Mouse (Mus musculus) ES-E14 (cell line): Measurements from ENCODE around the gene Ms4a6c. TPM values are rescaled to one million over a fixed set of nuclear protein-coding genes. Genes with fewer than 3 reads are reported as not detected.
"Not testable (repeated sequence)": the region's sequence is repeated elsewhere in the genome, so short reads cannot be mapped to it uniquely, and the experiment has no call there.

Experiments
- DNase-seq: peaks from one replicate; pipeline ENCODE4 v3.0.0-alpha.2; 2013; ENCODE audit warnings: low read depth, low spot score
- H3K27ac ChIP-seq: 2 replicates; pipeline ENCODE4 v1.5.1; 2012; ENCODE audit warnings: low read depth, mild to moderate bottlenecking, low read length, moderate library complexity, mixed read lengths; ENCODE audit not compliant: poor library complexity, insufficient read depth, severe bottlenecking
- H3K36me3 ChIP-seq: 2 replicates; pipeline ENCODE4 v1.6.1; 2012; ENCODE audit warnings: mild to moderate bottlenecking, low read length, moderate library complexity, mixed read lengths; ENCODE audit not compliant: control insufficient read depth, poor library complexity, insufficient read depth, severe bottlenecking
- H3K4me1 ChIP-seq, 2 experiments: fragments of 150-350 bp in 1 of 2; sonication (generic) in 1 of 2; 2 replicates each; pipeline ENCODE4 v1.6.1; 2012; ENCODE audit warnings: low read length in 2 of 2, mild to moderate bottlenecking in 1 of 2, mixed read lengths in 1 of 2; ENCODE audit not compliant: control insufficient read depth in 2 of 2, insufficient read depth in 2 of 2, poor library complexity in 1 of 2
- H3K4me3 ChIP-seq, 2 experiments: fragments of 150-350 bp in 1 of 2; sonication (generic) in 1 of 2; 2 replicates each; pipeline ENCODE4 v1.5.1; 2012; ENCODE audit warnings: low read length in 2 of 2, low read depth in 1 of 2, mild to moderate bottlenecking in 1 of 2, mixed read lengths in 1 of 2; ENCODE audit not compliant: insufficient read depth in 1 of 2, poor library complexity in 1 of 2, severe bottlenecking in 1 of 2
- H3K9ac ChIP-seq: 2 replicates; pipeline ENCODE4 v1.6.1; 2012; ENCODE audit warnings: low read depth, mild to moderate bottlenecking, low read length, mixed read lengths; ENCODE audit not compliant: poor library complexity, insufficient read depth, severe bottlenecking
- H3K9me3 ChIP-seq: fragments of 150-350 bp; sonication (generic); 2 replicates; pipeline ENCODE4 v1.6.1; 2012; ENCODE audit warnings: low read depth, mild to moderate bottlenecking, low read length; ENCODE audit not compliant: control insufficient read depth, insufficient read depth
- CHD2 ChIP-seq: IDR thresholded peaks from 2 replicates; pipeline ENCODE4 v1.6.1; 2014; ENCODE audit warnings: mild to moderate bottlenecking, low read depth, low read length, inconsistent platforms
- HCFC1 ChIP-seq: IDR thresholded peaks from 2 replicates; pipeline ENCODE4 v1.6.1; 2012; ENCODE audit warnings: low read length, inconsistent platforms, borderline replicate concordance; ENCODE audit not compliant: insufficient read depth
- MAFK ChIP-seq: IDR thresholded peaks from 2 replicates; pipeline ENCODE4 v1.6.1; 2014; ENCODE audit warnings: mild to moderate bottlenecking, low read depth, low read length, inconsistent platforms; ENCODE audit not compliant: insufficient read depth
- ZC3H11A ChIP-seq: IDR thresholded peaks from 2 replicates; pipeline ENCODE4 v1.6.1; 2012; ENCODE audit warnings: low read depth, mild to moderate bottlenecking, inconsistent platforms, low read length, borderline replicate concordance
- ZNF384 ChIP-seq: IDR thresholded peaks from 2 replicates; pipeline ENCODE4 v1.6.1; 2012; ENCODE audit warnings: low read depth, low read length, inconsistent platforms
- in situ Hi-C, 2 experiments: fragments of 600-800 bp; cut with MboI; formaldehyde crosslinking; loops; one replicate each; pipeline ENCODE4 v1.15.1; 2025; ENCODE audit warnings: low sequenced_read_pairs in 2 of 2, inconsistent platforms in 1 of 2; ENCODE audit not compliant: unreplicated experiment in 2 of 2
- total RNA-seq: library from RNA; depleted of rRNA; stranded (reverse); fragments of 300-350 nt; gene quantifications from 2 replicates; pipeline ENCODE4 v1.2.3, GENCODE M21; 2012

The Ms4a6c gene
- total RNA-seq, 1 experiment, result not detected

DNA sequence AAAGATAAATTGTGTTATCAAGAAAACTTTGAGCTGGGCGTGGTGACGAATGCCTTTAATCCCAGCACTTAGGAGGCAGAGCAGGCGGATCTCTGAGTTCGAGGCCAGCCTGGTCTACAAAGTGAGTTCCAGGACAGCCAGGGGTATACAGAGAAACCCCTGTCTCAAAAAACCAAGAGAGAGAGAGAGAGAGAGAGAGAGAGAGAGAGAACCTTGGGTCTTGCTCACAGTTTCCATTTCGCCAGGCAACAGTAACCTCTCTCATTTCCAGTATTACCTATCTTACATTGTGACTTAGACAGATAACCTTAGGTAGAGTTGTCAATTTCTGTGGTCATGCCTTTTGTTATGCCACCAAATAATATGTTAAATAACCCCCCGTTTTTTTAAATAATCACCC, 27.2 kb downstream of the Ms4a6c start:
- DNase-seq, result no peak
- no peak overlapping the region for H3K4me3 ChIP-seq
- H3K9me3 ChIP-seq, result no peaks in the 10 kb centered on the region
- in situ Hi-C loops, result no loop called here
- no peak overlapping the region for H3K9ac ChIP-seq
- TF ChIP-seq HCFC1 (no peak), CHD2 (no peak), ZC3H11A (no peak), ZNF384 (no peak), MAFK (no peak)
- H3K4me1 ChIP-seq, result no peaks in the 10 kb centered on the region
- H3K27ac ChIP-seq, result no peak overlapping the region
- no peaks in the 10 kb centered on the region for H3K36me3 ChIP-seq

DNA sequence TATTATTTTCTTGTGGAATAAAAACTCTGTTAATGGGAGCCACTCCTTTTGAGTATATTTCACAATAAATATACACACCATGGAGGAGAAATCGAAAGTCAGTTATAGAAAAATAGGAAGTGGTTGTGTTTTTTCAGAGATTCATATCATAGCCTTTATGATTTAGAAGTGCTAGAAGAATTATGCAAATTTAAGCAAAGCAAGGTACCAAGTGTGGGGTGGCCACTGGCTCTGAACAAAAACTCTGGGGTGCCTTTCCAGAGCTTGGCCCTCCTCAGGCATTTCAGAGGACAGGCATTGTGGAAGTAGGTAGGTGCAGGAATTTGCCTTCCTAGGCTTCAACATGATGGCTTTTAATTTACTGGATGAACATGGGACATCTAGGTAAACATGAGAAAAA, 28.1 kb downstream of the Ms4a6c start:
- DNase-seq, in situ Hi-C loops, H3K27ac ChIP-seq, H3K9me3 ChIP-seq, H3K36me3 ChIP-seq, H3K4me3 ChIP-seq, H3K9ac ChIP-seq, H3K4me1 ChIP-seq: not testable (repeated sequence)

GRCm38 (mm10) chr19:11500796-11501195, 31.6 kb downstream of the Ms4a6c start:
- Histone ChIP-seq H3K27ac (no peak overlapping the region), H3K9me3 (no peaks in the 10 kb centered on the region), H3K36me3 (no peaks in the 10 kb centered on the region), H3K9ac (no peak overlapping the region), H3K4me3 (no peak overlapping the region), H3K4me1 (no peaks in the 10 kb centered on the region)
- in situ Hi-C loops, result no loop called here
- DNase-seq, result no peak
- no peak for TF ChIP-seq MAFK
- no peak for TF ChIP-seq ZNF384
- no peak for TF ChIP-seq ZC3H11A
- no peak for TF ChIP-seq CHD2
- TF ChIP-seq HCFC1, result no peak

- H3K36me3 ChIP-seq, result no peaks in the 10 kb centered on the region
- no peak overlapping the region for H3K27ac ChIP-seq
- DNase-seq, result no peak
- no peaks in the 10 kb centered on the region for H3K9me3 ChIP-seq
- in situ Hi-C loops, result no loop called here
- H3K9ac ChIP-seq, result no peak overlapping the region
- TF ChIP-seq ZNF384 (no peak), MAFK (no peak), ZC3H11A (no peak), HCFC1 (no peak), CHD2 (no peak)
- H3K4me3 ChIP-seq, result no peak overlapping the region
- H3K4me1 ChIP-seq, result no peaks in the 10 kb centered on the region
Measured at GRCm38 (mm10) chr19:11501326-11501725, 32.2 kb downstream of the Ms4a6c start.

DNA sequence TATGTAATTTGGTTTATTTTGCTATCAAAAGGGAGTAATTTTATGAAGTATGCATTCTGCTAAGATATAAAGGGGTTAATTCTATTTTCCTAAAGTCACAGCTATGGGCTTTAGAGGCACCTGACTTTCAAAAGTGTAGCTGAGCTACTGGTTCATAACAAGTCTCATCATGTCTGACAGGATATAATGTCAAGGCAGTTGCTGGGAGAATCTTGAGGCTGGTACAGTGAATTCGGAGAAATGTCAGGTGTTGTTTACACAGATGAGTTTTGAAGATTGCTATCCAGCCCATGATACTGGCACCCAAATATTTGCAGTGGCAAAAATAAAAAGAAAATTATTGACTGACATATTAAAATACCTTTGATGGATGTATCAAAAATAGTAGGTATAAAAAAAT, 35.7 kb downstream of the Ms4a6c start:
- in situ Hi-C loops, result no loop called here
- H3K36me3 ChIP-seq, result no peaks in the 10 kb centered on the region

More for the DNA sequence above, 35.7 kb downstream of the Ms4a6c start:
- H3K9me3 ChIP-seq, result no peaks in the 10 kb centered on the region
- no peak for TF ChIP-seq CHD2
- no peak for TF ChIP-seq MAFK
- no peak for TF ChIP-seq ZC3H11A
- TF ChIP-seq ZNF384, result no peak
- no peak for TF ChIP-seq HCFC1
- H3K27ac ChIP-seq, result no peak overlapping the region
- no peak overlapping the region for H3K9ac ChIP-seq
- DNase-seq, result no peak
- no peak overlapping the region for H3K4me3 ChIP-seq
- no peaks in the 10 kb centered on the region for H3K4me1 ChIP-seq
